20 mouse cellular contexts compared by ENCODE assay signal in the genomic region with DNA sequence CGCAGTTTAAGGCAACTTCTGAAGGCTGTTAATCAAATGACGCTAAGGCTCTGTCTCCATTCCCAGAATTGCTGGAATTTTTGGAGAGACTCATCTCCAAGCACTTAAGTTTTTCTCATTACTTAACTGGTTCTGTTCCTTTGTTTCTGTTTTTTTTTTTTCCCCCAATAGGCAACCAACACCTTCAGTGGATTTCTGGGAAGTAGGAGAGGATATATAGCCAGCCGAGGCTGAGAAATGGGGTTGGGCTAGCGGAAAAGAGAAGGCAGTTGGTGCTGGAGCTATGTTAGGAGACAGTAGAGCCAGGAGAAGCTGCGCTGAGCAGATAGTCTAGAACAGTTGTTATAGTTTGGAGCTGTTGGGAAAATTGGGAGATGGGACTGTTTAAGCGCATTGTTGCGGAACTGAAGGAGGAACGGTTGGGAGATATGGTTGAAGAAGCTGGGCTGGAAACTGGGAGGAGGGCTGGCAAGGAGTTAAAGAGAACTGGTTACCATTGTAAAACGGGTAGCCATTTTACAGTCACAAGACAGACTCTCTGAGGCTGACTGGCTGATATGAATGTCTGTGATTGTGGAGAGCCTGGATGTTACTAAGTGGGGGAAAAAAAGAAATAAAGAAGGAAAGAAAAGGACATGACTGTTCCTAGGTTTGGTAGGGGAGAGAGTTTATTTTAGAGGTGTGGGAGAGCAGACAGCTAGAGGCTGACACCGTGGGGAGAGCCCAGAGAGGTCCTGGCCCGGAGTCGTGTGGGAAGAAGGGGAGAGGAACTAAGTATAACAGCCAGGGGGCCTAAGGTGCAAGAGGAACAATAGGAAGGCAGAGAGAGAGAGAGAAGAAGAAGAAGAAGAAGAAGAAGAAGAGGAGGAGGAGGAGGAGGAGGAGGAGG. TPM values are rescaled to one million over a fixed set of nuclear protein-coding genes. Genes with fewer than 3 reads are reported as not detected.
DNase-seq lines count a peak whose midpoint lies in the region; ATAC-seq and TF ChIP-seq lines count a peak whose summit lies in the region.
"Had no signal": no experiment of that assay in that cellular context is flagged by ENCODE, and none has a peak within 500 bp of the region (broad histone marks: within the 10 kb centered on the region; RNA-seq: fewer than 3 reads in every experiment).

No protein-coding gene starts in this region.

- H3K36me3 ChIP-seq in heart, embryonic 13.5 days, result no peaks in the 10 kb centered on the region
- H3K36me3 ChIP-seq in kidney, postnatal 0 days (ENCODE audit: insufficient read depth, low read length), result no peaks in the 10 kb centered on the region
- H3K36me3 ChIP-seq in E14TG2a.4 (ENCODE audit: insufficient read depth, low read length), result no peaks in the 10 kb centered on the region
- H3K36me3 ChIP-seq in ES-E14 (ENCODE audit: control insufficient read depth, insufficient read depth, low read length, poor library complexity, severe bottlenecking), result no peaks in the 10 kb centered on the region
- H3K36me3 ChIP-seq: forebrain, embryonic 10.5 days; midbrain, embryonic 10.5 days; stomach, embryonic 15.5 days had no signal

- H3K4me2 ChIP-seq in heart, embryonic 13.5 days, result no peak overlapping the region
- H3K4me2 ChIP-seq in kidney, postnatal 0 days (ENCODE audit: low read length), result no peak overlapping the region
- H3K4me2 ChIP-seq: stomach, embryonic 15.5 days had no signal

- ATAC-seq in heart, embryonic 13.5 days (ENCODE audit: extremely low read depth, insufficient number of reproducible peaks, low FRiP score, low TSS enrichment), result no peak
- ATAC-seq in kidney, postnatal 0 days (replicated peaks; ENCODE audit: low FRiP score, low read depth), result no peak
- ATAC-seq: forebrain, postnatal 0 days; hindbrain, embryonic 16.5 days had no signal

- H3K4me3 ChIP-seq in heart, embryonic 13.5 days, result no peak overlapping the region
- H3K4me3 ChIP-seq in kidney, postnatal 0 days (replicated peaks; ENCODE audit: low read depth, low read length), result no peak overlapping the region
- H3K4me3 ChIP-seq in E14TG2a.4 (replicated peaks; ENCODE audit: low read length), result peak overlapping the region; percentile 70
- peak overlapping the region; percentile 41 to 75 for H3K4me3 ChIP-seq in ES-E14 (ENCODE audit: insufficient read depth in 1 of 2, low read depth in 1 of 2, low read length in 2 of 2, poor library complexity in 1 of 2, severe bottlenecking in 1 of 2)
- H3K4me3 ChIP-seq: forebrain, embryonic 10.5 days; layer of hippocampus, adult 2 months; midbrain, embryonic 10.5 days; stomach, embryonic 15.5 days had no signal

- WGBS in heart, embryonic 13.5 days, result 49% methylated on average over 12 of the region's 12 CpGs
- WGBS in kidney, postnatal 0 days, result 52% methylated on average over 12 of the region's 12 CpGs

- H3K27me3 ChIP-seq in heart, embryonic 13.5 days (replicated peaks), result no peaks in the 10 kb centered on the region
- H3K27me3 ChIP-seq in kidney, postnatal 0 days (ENCODE audit: insufficient read depth, low read length), result no peaks in the 10 kb centered on the region
- no peaks in the 10 kb centered on the region for H3K27me3 ChIP-seq in E14TG2a.4 (ENCODE audit: insufficient read depth, low read length)
- H3K27me3 ChIP-seq: stomach, embryonic 15.5 days had no signal

- in situ Hi-C loops in ES-E14 (cut with MboI; ENCODE audit: low sequenced_read_pairs in 2 of 2, unreplicated experiment in 2 of 2), result no loop called here

- peak overlapping the region; percentile 36; the same call in 1 of the 2 replicates for H3K27ac ChIP-seq in heart, embryonic 13.5 days (replicated peaks)
- no peak overlapping the region for H3K27ac ChIP-seq in kidney, postnatal 0 days
- H3K27ac ChIP-seq in ES-E14 (ENCODE audit: insufficient read depth, low read depth, low read length, poor library complexity, severe bottlenecking), result peak overlapping the region; percentile 98
- H3K27ac ChIP-seq: forebrain, embryonic 10.5 days; layer of hippocampus, adult 2 months; macrophage; midbrain, embryonic 10.5 days; stomach, embryonic 15.5 days had no signal

- H3K9me3 ChIP-seq in heart, embryonic 13.5 days, result peaks cover 4% of the 10 kb centered on the region; the same call in 1 of the 2 replicates
- H3K9me3 ChIP-seq in kidney, postnatal 0 days (replicated peaks; ENCODE audit: low read length), result peaks cover 5% of the 10 kb centered on the region; the same call in 1 of the 2 replicates
- H3K9me3 ChIP-seq in E14TG2a.4 (ENCODE audit: low read length) (peaks cover 18% of the 10 kb centered on the region), ES-E14 (ENCODE audit: control insufficient read depth, insufficient read depth, low read depth, low read length) (no peaks in the 10 kb centered on the region)
- H3K9me3 ChIP-seq: stomach, embryonic 15.5 days had no signal

- no peak overlapping the region for H3K9ac ChIP-seq in heart, embryonic 13.5 days
- no peak overlapping the region for H3K9ac ChIP-seq in kidney, postnatal 0 days (ENCODE audit: low read depth, low read length)
- peak overlapping the region; percentile 86 for H3K9ac ChIP-seq in ES-E14 (ENCODE audit: insufficient read depth, low read depth, low read length, poor library complexity, severe bottlenecking)
- H3K9ac ChIP-seq: forebrain, postnatal 0 days; stomach, embryonic 15.5 days had no signal

- peaks cover 16% of the 10 kb centered on the region for H3K4me1 ChIP-seq in heart, embryonic 13.5 days
- H3K4me1 ChIP-seq in kidney, postnatal 0 days (replicated peaks; ENCODE audit: insufficient read depth, low read length), result no peaks in the 10 kb centered on the region
- peaks cover 65% of the 10 kb centered on the region for H3K4me1 ChIP-seq in E14TG2a.4 (replicated peaks; ENCODE audit: low read depth, low read length)
- peaks cover 6 to 15% of the 10 kb centered on the region in 2 experiments; a peak in 3 of 4 replicates for H3K4me1 ChIP-seq in ES-E14 (ENCODE audit: control insufficient read depth in 2 of 2, insufficient read depth in 2 of 2, low read length in 2 of 2, poor library complexity in 1 of 2)
- H3K4me1 ChIP-seq: stomach, embryonic 15.5 days had no signal

- DNase-seq in heart, adult 18-20 months, result no peak
- peak; percentile 25 for DNase-seq in kidney, postnatal 0 days (ENCODE audit: low spot score)
- no peak for DNase-seq in kidney, postnatal 25 days
- DNase-seq in ES-E14 (ENCODE audit: low read depth, low spot score), result no peak
- DNase-seq in cerebellum, postnatal 4 days (ENCODE audit: low spot score in 2 of 2), result no peak
- DNase-seq: cerebellum, adult 18-20 months; cerebellum, postnatal 36 days; forebrain, postnatal 0 days; heart, postnatal 4 days; kidney, adult 11 months; layer of hippocampus, postnatal 36 days; right cerebral cortex, postnatal 14 days had no signal

- TF ChIP-seq CTCF in kidney, postnatal 0 days (IDR thresholded peaks at IDR 0.05; ENCODE audit: low read depth), result 0 out of 2 replicates have a peak, but pooled peaks have one; percentile 6
- no peak for TF ChIP-seq CTCF in E14TG2a.4 (conservative IDR thresholded peaks at IDR 0.05; ENCODE audit: low read length)

TF ChIP-seq in ES-E14, 5 proteins besides CTCF, POLR2A, EP300 and RAD21:
- TF ChIP-seq ZNF384 (IDR thresholded peaks at IDR 0.05; ENCODE audit: low read depth, low read length) (peak; percentile 82), ZC3H11A (IDR thresholded peaks at IDR 0.05; ENCODE audit: borderline replicate concordance, low read depth, low read length) (no peak)

RNA-seq across cellular contexts. Expression of a gene that starts 5.1 kb away (rescaled TPM):
- 12.2 and 12.5 TPM in 2 replicates for polyA plus RNA-seq in heart, embryonic 13.5 days (2015; fragmentation: Nextera tagmentation; extraction: Ambion mirVana)
- 1 to 10 TPM; 5.9 to 6.0 TPM for total RNA-seq in heart, adult 18-20 months (2021)
- polyA plus RNA-seq in kidney, postnatal 0 days (2015; fragmentation: Nextera tagmentation; extraction: Ambion mirVana), result 12.4 and 15.1 TPM in 2 replicates
- 22.1 and 31.6 TPM in 2 replicates for total RNA-seq in ES-E14 (2012; rRNA removed)

Comparison
In these comparisons a context has a peak if more than half of its experiments do, and no peak if none do; other contexts are left out.
1. H3K4me3 ChIP-seq: peak in E14TG2a.4 (single experiment) and ES-E14 (2 of 2); none in heart, embryonic 13.5 days (single experiment) and kidney, postnatal 0 days (single experiment).